Mouse (Mus musculus) bone marrow macrophage, adult 2 months (primary cell): ENCODE results near the gene Fgfr2.

ENCODE experiments used
- CTCF ChIP-seq: IDR thresholded peaks from 2 replicates; pipeline ENCODE4 v1.5.1; 2012; ENCODE audit warnings: low read depth, mild to moderate bottlenecking, low read length, moderate library complexity
- POLR2A ChIP-seq: IDR thresholded peaks from 2 replicates; pipeline ENCODE4 v1.6.1; 2012; ENCODE audit warnings: mild to moderate bottlenecking, low read depth, low read length, borderline replicate concordance

DNA sequence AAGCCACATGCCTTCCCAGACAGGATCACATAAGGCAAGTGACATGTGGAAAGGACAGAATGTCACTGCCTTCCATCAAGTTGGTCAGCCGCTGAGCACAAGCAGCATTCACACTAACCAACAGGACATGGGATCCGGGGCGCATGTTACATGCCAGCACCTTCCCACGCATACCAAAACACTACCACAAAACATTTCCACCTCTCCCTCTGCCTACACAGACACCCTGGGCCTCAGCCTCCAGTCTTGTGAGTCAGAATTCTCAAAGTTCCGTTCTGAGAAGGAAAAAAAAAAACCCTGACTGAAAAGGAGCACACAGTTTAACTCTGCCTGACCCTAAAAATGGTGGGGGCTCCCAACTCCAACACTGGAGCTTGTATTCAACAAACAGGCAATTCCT is 2955.9 kb downstream of the Fgfr2 start:
- TF ChIP-seq POLR2A (no peak), CTCF (no peak)
